Mouse (Mus musculus) CH12.LX (cell line): Measurements from ENCODE around the gene Il11ra1. TPM values are rescaled to one million over a fixed set of nuclear protein-coding genes. Genes with fewer than 3 reads are reported as not detected.
"Not testable (repeated sequence)": the region's sequence is repeated elsewhere in the genome, so short reads cannot be mapped to it uniquely, and the experiment has no call there.

Experiments
- DNase-seq: peaks from one replicate; pipeline ENCODE4 v3.0.0-alpha.2; 2013; ENCODE audit errors: extremely low read depth
- H3K27ac ChIP-seq: 2 replicates; pipeline ENCODE4 v1.5.1; 2012; ENCODE audit warnings: low read depth, mild to moderate bottlenecking, control low read depth, moderate library complexity; ENCODE audit not compliant: insufficient read depth
- H3K27me3 ChIP-seq: replicated peaks from 2 replicates; pipeline ENCODE3; 2012; ENCODE audit warnings: inconsistent platforms
- H3K36me3 ChIP-seq, 2 experiments: replicated peaks in 1 of 2; 2 replicates each; pipeline versions ENCODE3 to v1.6.1; 2012; ENCODE audit warnings: inconsistent platforms in 1 of 2, low read length in 1 of 2, mild to moderate bottlenecking in 1 of 2, mixed read lengths in 1 of 2, moderate library complexity in 1 of 2; ENCODE audit not compliant: control insufficient read depth in 1 of 2, insufficient read depth in 1 of 2
- H3K4me1 ChIP-seq, 2 experiments: 2 replicates each; pipeline ENCODE4 v1.6.1; 2012; ENCODE audit warnings: inconsistent platforms in 1 of 2, moderate library complexity in 1 of 2; ENCODE audit not compliant: insufficient read depth in 2 of 2, control insufficient read depth in 1 of 2
- H3K4me2 ChIP-seq: 2 replicates; pipeline ENCODE4 v1.6.1; 2012; ENCODE audit warnings: low read depth, mild to moderate bottlenecking, control low read depth; ENCODE audit not compliant: poor library complexity, insufficient read depth, severe bottlenecking
- H3K4me3 ChIP-seq, 3 experiments: fragments of 150-350 bp in 1 of 3; sonication (generic) in 1 of 3; replicated peaks in 1 of 3; 2 replicates each; pipeline versions ENCODE3 to v1.5.1; 2011 to 2012; ENCODE audit warnings: low read depth in 2 of 3, low read length in 2 of 3, mild to moderate bottlenecking in 2 of 3, moderate library complexity in 2 of 3, control low read depth in 1 of 3, improper control_type of control experiment in 1 of 3, inconsistent platforms in 1 of 3, mixed read lengths in 1 of 3; ENCODE audit not compliant: poor library complexity in 1 of 3
- H3K79me2 ChIP-seq: replicated peaks from 2 replicates; pipeline ENCODE4 v1.6.1; 2012; ENCODE audit warnings: mild to moderate bottlenecking, moderate library complexity; ENCODE audit not compliant: control insufficient read depth, poor library complexity, insufficient read depth, severe bottlenecking; ENCODE audit errors: extremely low read depth
- H3K9ac ChIP-seq: 2 replicates; pipeline ENCODE4 v1.6.1; 2012; ENCODE audit warnings: low read depth, mild to moderate bottlenecking, control low read depth, moderate library complexity; ENCODE audit not compliant: insufficient read depth
- H3K9me3 ChIP-seq: replicated peaks from 2 replicates; pipeline ENCODE3; 2012; ENCODE audit warnings: low read length, inconsistent platforms, mixed read lengths
- CHD1 ChIP-seq: IDR thresholded peaks from 2 replicates; pipeline ENCODE4 v1.6.1; 2012; ENCODE audit warnings: low read depth, low read length, improper control_type of control experiment, inconsistent platforms
- CHD2 ChIP-seq: IDR thresholded peaks from 2 replicates; pipeline ENCODE4 v1.6.1; 2011; ENCODE audit warnings: low read length, improper control_type of control experiment
- E2F4 ChIP-seq: IDR thresholded peaks from 2 replicates; pipeline ENCODE4 v1.6.1; 2011; ENCODE audit warnings: low read depth, low read length, improper control_type of control experiment; ENCODE audit not compliant: insufficient replicate concordance
- ETS1 ChIP-seq: conservative IDR thresholded peaks from 2 replicates; pipeline ENCODE4 v1.6.1; 2012; ENCODE audit warnings: low read depth, mild to moderate bottlenecking, inconsistent platforms, low read length, improper control_type of control experiment, moderate library complexity
- GABPA ChIP-seq: IDR thresholded peaks from 2 replicates; pipeline ENCODE4 v1.6.1; 2012; ENCODE audit warnings: low read depth, low read length, improper control_type of control experiment, inconsistent platforms; ENCODE audit not compliant: insufficient replicate concordance
- JUND ChIP-seq: conservative IDR thresholded peaks from 2 replicates; pipeline ENCODE4 v1.6.1; 2011; ENCODE audit warnings: low read depth, low read length, improper control_type of control experiment
- MAFK ChIP-seq: IDR thresholded peaks from 2 replicates; pipeline ENCODE4 v1.6.1; 2011; ENCODE audit warnings: low read length, improper control_type of control experiment; ENCODE audit not compliant: insufficient replicate concordance
- MAZ ChIP-seq: IDR thresholded peaks from 2 replicates; pipeline ENCODE4 v1.6.1; 2012; ENCODE audit warnings: low read depth, mild to moderate bottlenecking, inconsistent platforms, low read length, improper control_type of control experiment, moderate library complexity
- MEF2A ChIP-seq: IDR thresholded peaks from 2 replicates; pipeline ENCODE4 v1.6.1; 2014; ENCODE audit warnings: low read depth, mild to moderate bottlenecking, inconsistent platforms, low read length, improper control_type of control experiment, borderline replicate concordance
- MXI1 ChIP-seq: IDR thresholded peaks from 2 replicates; pipeline ENCODE4 v1.6.1; 2011; ENCODE audit warnings: mild to moderate bottlenecking, low read depth, low read length, improper control_type of control experiment
- PAX5 ChIP-seq: IDR thresholded peaks from 2 replicates; pipeline ENCODE4 v1.6.1; 2012; ENCODE audit warnings: low read length, inconsistent platforms, mixed read lengths
- POLR2A ChIP-seq: IDR thresholded peaks from 2 replicates; pipeline ENCODE4 v1.6.1; 2011; ENCODE audit warnings: low read depth, mild to moderate bottlenecking, improper control_type of control experiment, low read length
- POLR2AphosphoS2 ChIP-seq: IDR thresholded peaks from 2 replicates; pipeline ENCODE4 v1.6.1; 2011; ENCODE audit warnings: low read depth, low read length, improper control_type of control experiment
- SMC3 ChIP-seq: IDR thresholded peaks from 2 replicates; pipeline ENCODE4 v1.6.1; 2011; ENCODE audit warnings: low read depth, low read length, improper control_type of control experiment
- TBP ChIP-seq: conservative IDR thresholded peaks from 2 replicates; pipeline ENCODE4 v1.6.1; 2011; ENCODE audit warnings: low read depth, low read length, improper control_type of control experiment
- ZKSCAN1 ChIP-seq: IDR thresholded peaks from 2 replicates; pipeline ENCODE4 v1.6.1; 2012; ENCODE audit warnings: low read depth, inconsistent platforms, low read length, improper control_type of control experiment, borderline replicate concordance
- ZMIZ1 ChIP-seq: IDR thresholded peaks from 2 replicates; pipeline ENCODE4 v1.6.1; 2012; ENCODE audit warnings: low read depth, mild to moderate bottlenecking, inconsistent platforms, low read length, improper control_type of control experiment
- ZNF384 ChIP-seq: IDR thresholded peaks from 2 replicates; pipeline ENCODE4 v1.6.1; 2012; ENCODE audit warnings: low read depth, low read length, improper control_type of control experiment, inconsistent platforms
- dilution Hi-C: fragments of 300-500 bp; cut with MboI; formaldehyde crosslinking; loops from 2 replicates; pipeline ENCODE4 v1.14.3; 2020; ENCODE audit warnings: low sequenced_read_pairs; ENCODE audit not compliant: extremely low pct_unique_long_range_greater_than_20kb, extremely low pct_ligation_motif_present
- in situ Hi-C: fragments of 300-500 bp; cut with MboI; formaldehyde crosslinking; loops from 3 replicates; pipeline ENCODE4 v1.14.3; 2019; ENCODE audit warnings: low sequenced_read_pairs, low pct_ligation_motif_present, low pct_unique_long_range_greater_than_20kb, mixed read lengths
- polyA plus RNA-seq: library from polyadenylated mRNA; unstranded; fragments of >175 nt; gene quantifications from 2 replicates; pipeline ENCODE4 v1.2.1, GENCODE M21; 2012; ENCODE audit warnings: low read depth; ENCODE audit not compliant: insufficient read length
- total RNA-seq, 2 experiments: library from RNA; depleted of rRNA; stranded (reverse); fragments of 300-350 nt in 1 of 2; fragments of >200 nt in 1 of 2; gene quantifications; 2 replicates each; pipeline ENCODE4 v1.2.3; 2012 to 2014

Gene Il11ra1
- total and polyA plus RNA-seq, 3 experiments, result 1.3 to 4.8 (median 4.2) TPM

DNA sequence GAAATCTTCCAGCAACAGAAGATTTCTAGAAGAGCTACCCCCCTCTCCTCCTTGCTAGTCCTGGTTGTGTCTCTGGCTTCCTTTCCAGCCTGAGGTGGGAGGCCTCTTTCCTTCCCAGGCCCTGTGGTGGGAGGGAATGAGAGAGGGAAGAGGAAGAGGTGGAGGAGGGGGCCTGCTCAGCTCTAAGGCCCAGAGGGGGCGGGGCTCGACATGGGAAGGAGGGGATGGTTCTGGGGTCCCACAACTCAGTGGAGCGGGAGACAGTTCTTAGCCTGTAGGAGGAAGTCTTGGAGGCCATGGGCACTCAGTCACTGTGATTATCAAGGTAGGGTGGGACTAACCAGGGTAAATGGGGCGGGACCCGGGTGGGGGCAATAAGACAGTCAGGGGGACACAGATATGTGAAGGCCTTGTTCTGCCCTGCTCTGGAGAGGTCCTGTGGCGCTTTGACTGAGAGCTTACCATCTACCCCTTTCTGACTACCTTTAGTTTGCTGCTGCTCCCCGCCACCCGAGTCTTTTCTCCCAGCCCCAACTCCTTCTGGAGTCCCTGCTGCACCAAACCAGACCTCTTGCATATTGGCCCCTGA, 62.4 kb downstream of the Il11ra1 start:
- Histone ChIP-seq H3K27ac (no peak overlapping the region), H3K4me3 (no peak overlapping the region), H3K27me3 (no peaks in the 10 kb centered on the region), H3K79me2 (no peaks in the 10 kb centered on the region), H3K4me2 (no peak overlapping the region), H3K4me1 (peaks cover 0 to 11% of the 10 kb centered on the region in 2 experiments; a peak in 2 of 4 replicates), H3K9ac (no peak overlapping the region), H3K36me3 (peaks cover 13 to 45% of the 10 kb centered on the region in 2 experiments), H3K9me3 (no peaks in the 10 kb centered on the region)
- dilution Hi-C loops, result no loop called here
- DNase-seq, result no peak
- TF ChIP-seq ETS1, result no peak
- TF ChIP-seq POLR2A, result no peak
- TF ChIP-seq JUND, result no peak
- no peak for TF ChIP-seq MXI1
- TF ChIP-seq E2F4, result no peak
- TF ChIP-seq ZMIZ1, result no peak
- no peak for TF ChIP-seq POLR2AphosphoS2
- TF ChIP-seq SMC3, result no peak
- TF ChIP-seq CHD1, result no peak
- no peak for TF ChIP-seq CHD2
- no peak for TF ChIP-seq PAX5
- TF ChIP-seq ZKSCAN1, result no peak
- TF ChIP-seq TBP, result no peak
- TF ChIP-seq MAZ, result no peak
- no peak for TF ChIP-seq GABPA
- TF ChIP-seq MEF2A, result no peak
- TF ChIP-seq MAFK, result no peak
- no peak for TF ChIP-seq ZNF384
- in situ Hi-C loops, result no loop called here

DNA sequence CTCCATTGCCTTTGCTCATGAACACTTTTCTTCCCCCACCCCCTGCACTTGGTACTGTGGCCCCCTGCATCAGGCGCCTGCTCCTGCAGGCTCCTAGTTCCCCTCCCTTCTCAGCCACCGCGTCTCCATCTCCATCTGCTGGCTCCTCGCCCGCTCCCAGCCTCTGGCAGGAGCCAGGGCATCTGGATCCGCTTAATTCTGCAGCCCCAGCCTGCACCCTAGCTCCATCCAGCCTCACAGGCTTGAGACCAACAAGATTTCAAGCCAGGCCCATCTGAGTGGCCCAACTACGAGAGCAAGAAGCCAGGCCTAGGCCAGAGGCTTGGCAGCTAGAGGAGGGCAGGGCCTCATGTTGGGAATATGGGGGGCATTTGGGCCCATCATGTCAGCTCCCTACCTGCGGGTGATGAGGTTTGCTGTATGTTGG, 62.9 kb downstream of the Il11ra1 start:
- H3K9ac ChIP-seq, H3K4me3 ChIP-seq: not testable (repeated sequence)

DNA sequence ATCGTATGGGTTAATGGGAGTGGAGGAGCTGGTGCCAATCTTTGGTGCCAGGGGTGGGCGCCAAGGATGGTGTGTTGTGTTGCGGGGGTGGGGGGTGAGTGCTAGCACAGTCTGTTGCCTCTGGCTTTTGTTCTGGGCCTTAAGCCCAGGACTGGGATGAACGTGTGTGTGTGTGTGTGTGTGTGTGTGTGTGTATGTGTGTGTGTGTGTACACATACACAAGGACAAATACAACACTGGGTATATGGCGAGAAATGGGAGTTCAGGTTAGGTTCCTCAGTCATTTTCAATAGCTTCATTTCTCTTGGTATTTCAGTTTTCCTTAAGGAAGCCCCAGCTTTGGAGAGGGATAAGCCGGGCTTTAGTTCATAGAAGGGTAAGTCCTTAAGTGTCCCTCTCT, 63.4 kb downstream of the Il11ra1 start:
- H3K4me1 ChIP-seq, H3K4me3 ChIP-seq, in situ Hi-C loops, H3K9me3 ChIP-seq, H3K27ac ChIP-seq, H3K79me2 ChIP-seq, H3K9ac ChIP-seq, H3K27me3 ChIP-seq, DNase-seq, H3K4me2 ChIP-seq, dilution Hi-C loops: not testable (repeated sequence)
- H3K36me3 ChIP-seq, result peaks cover 13 to 35% of the 10 kb centered on the region in 2 experiments

More for the DNA sequence above, 62.9 kb downstream of the Il11ra1 start:
- H3K27ac ChIP-seq, H3K9me3 ChIP-seq, in situ Hi-C loops, dilution Hi-C loops, H3K79me2 ChIP-seq, H3K27me3 ChIP-seq, DNase-seq, H3K4me1 ChIP-seq, H3K4me2 ChIP-seq: not testable (repeated sequence)
- peaks cover 9 to 40% of the 10 kb centered on the region in 2 experiments for H3K36me3 ChIP-seq

DNA sequence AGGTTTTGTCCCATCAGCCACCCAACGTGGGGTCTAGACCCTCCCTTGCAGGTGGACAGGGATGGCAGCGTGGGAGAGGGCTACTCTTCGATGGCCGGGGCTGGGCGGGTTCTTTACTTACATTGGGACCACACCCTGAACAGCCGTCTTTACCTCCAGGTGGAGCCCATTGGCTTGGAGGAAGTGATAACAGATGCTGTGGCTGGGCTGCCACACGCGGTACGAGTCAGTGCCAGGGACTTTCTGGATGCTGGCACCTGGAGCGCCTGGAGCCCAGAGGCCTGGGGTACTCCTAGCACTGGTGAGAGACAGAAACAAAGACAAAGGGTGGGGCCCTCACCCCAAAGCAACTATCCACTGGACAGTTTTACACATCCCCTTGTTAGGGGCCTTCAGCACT, 67.5 kb downstream of the Il11ra1 start:
- H3K4me3 ChIP-seq, H3K4me1 ChIP-seq, H3K9me3 ChIP-seq, H3K27ac ChIP-seq, dilution Hi-C loops, H3K79me2 ChIP-seq, H3K4me2 ChIP-seq, in situ Hi-C loops, H3K9ac ChIP-seq, H3K27me3 ChIP-seq, DNase-seq, H3K36me3 ChIP-seq: not testable (repeated sequence)
